Mouse (Mus musculus): ENCODE measurements at regions not wholly inside any gene's neighbourhood (a gene's known extent, or its start where the extent isn't known, plus 50 kb on each side); places are given as distances from the start of the nearest gene placed in this dataset.

DNA sequence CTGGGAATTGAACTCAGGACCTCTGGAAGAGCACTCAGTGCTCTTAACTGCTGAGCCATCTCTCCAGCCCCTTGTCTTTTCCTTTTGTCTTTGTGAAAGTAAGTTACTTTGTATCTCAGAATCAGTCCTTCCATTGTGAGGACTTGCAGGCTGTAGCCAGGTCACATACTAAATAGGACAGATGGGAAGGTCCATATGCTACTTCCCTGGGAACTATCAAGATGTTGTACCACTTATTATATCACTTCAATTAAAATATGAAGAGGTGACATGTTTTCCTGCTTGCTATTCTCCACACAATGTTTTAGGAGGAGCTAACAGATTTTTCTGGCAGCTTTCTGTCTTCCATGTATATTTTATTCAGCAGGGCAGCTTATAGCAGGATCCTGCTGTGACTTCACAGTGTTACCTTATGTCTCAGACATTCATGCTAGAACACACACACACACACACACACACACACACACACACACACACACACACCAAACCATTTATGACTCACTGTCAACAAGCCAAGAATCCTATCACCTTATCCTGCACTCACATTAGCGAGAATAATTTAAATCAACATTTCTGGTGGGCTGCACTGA, 179.6 kb upstream of the Fermt1 start:
- H3K4me2 ChIP-seq (ENCODE audit: low read length): no peak overlapping the region
- H3K9me3 ChIP-seq (ENCODE audit: control insufficient read depth, low read length): no peaks in the 10 kb centered on the region
- H3K4me3 ChIP-seq (ENCODE audit: low read length): no peak overlapping the region
- H3K27ac ChIP-seq (ENCODE audit: low read depth, low read length): no peak overlapping the region
- 83% methylated on average over 1 of the region's 1 CpGs for WGBS
- no peaks in the 10 kb centered on the region for H3K27me3 ChIP-seq (replicated peaks; ENCODE audit: control insufficient read depth, insufficient read depth, low read length)
- no peaks in the 10 kb centered on the region for H3K4me1 ChIP-seq (ENCODE audit: control insufficient read depth, insufficient read depth, low read depth, low read length)
- H3K36me3 ChIP-seq (ENCODE audit: control insufficient read depth, insufficient read depth, low read length): no peaks in the 10 kb centered on the region
- peak; percentile 50; the same call in 1 of the 2 replicates for ATAC-seq
- no peak overlapping the region for H3K9ac ChIP-seq (ENCODE audit: low read depth, low read length)

DNA sequence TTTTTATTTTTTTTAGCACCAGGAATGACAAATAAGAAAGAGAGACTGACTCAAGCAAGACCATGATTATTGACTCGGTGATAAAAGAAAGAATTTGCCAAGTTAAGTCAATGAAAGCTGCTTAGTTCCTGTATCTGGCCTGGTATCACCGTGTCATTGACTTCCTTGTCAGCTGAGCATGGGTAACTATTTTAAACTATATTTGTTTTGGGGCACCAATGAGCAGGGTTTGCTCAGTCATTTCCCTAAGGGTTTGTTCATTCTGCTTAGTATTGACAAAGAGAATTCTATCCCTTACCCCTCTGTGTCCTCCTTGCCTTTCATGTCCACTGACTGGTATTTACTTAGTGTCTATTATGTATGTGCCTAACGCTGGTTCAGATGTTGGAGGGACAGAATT, 189.2 kb upstream of the Fermt1 start:
- H3K9me3 ChIP-seq (ENCODE audit: control insufficient read depth, low read length): no peaks in the 10 kb centered on the region
- no peak overlapping the region for H3K4me3 ChIP-seq (ENCODE audit: low read length)
- H3K27ac ChIP-seq (ENCODE audit: low read depth, low read length): no peak overlapping the region
- H3K9ac ChIP-seq (ENCODE audit: low read depth, low read length): no peak overlapping the region
- ATAC-seq: no peak
- H3K36me3 ChIP-seq (ENCODE audit: control insufficient read depth, insufficient read depth, low read length): no peaks in the 10 kb centered on the region
- 75% methylated on average over 3 of the region's 3 CpGs for WGBS
- no peak overlapping the region for H3K4me2 ChIP-seq (ENCODE audit: low read length)
- no peaks in the 10 kb centered on the region for H3K27me3 ChIP-seq (replicated peaks; ENCODE audit: control insufficient read depth, insufficient read depth, low read length)
- no peaks in the 10 kb centered on the region for H3K4me1 ChIP-seq (ENCODE audit: control insufficient read depth, insufficient read depth, low read depth, low read length)

DNA sequence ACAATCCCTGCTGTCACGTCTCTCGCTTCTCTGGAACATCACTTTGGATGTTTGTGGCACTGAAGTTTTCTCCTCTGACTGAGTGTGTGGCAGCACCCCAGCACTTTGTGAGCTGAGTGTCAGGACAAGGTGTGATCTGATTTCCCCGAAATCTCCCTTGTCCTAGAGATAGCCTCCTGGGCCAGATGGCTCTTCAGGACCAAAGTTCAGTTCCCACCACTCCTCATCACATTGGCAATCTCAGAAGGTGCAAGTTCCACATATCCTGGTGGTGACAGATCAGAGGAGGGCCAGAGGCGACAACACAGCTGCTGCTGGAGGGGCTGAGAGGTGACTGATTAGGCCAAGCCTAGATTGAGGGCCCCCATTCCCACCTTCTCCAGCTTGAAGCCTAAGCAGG, 193.2 kb upstream of the Fermt1 start:
- Histone ChIP-seq H3K4me2 (ENCODE audit: low read length) (no peak overlapping the region), H3K4me1 (ENCODE audit: control insufficient read depth, insufficient read depth, low read depth, low read length) (no peaks in the 10 kb centered on the region), H3K36me3 (ENCODE audit: control insufficient read depth, insufficient read depth, low read length) (no peaks in the 10 kb centered on the region), H3K4me3 (ENCODE audit: low read length) (no peak overlapping the region), H3K9me3 (ENCODE audit: control insufficient read depth, low read length) (no peaks in the 10 kb centered on the region), H3K27me3 (replicated peaks; ENCODE audit: control insufficient read depth, insufficient read depth, low read length) (no peaks in the 10 kb centered on the region), H3K9ac (ENCODE audit: low read depth, low read length) (no peak overlapping the region), H3K27ac (ENCODE audit: low read depth, low read length) (no peak overlapping the region)
- 92% methylated on average over 4 of the region's 4 CpGs for WGBS
- no peak for ATAC-seq

DNA sequence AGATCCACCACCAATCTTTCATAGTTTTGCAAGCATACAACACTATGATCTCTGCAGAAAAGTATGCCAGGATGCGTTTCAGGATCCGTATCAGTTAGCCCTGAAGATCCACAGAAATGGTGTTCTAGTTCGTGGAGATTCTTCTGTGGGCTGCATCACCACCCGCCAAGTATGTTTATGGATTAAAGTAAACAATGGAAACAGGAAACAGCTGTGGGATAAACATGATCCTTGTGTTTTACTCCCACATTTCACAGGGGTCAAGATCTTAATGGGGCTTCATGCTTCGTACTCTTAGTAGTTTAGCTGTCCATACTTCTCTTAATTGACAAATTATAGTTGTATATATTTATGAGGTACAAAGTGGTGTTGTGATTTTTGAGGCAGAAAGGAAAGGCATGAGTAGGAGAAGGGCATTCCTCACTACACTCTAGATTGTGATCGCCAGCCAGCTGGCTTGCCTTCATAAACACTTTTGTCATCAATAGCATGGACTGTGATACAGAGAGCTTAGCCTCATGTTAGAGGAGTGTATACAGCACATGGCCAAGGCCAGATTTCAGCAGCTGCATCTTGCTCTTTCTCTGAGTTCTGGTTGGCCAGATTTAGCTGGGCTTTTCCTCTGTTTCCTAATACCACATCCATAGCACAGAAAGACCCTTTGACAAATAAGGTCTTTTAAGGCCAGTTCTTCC, 195.8 kb upstream of the Fermt1 start:
- Histone ChIP-seq H3K27me3 (replicated peaks; ENCODE audit: control insufficient read depth, insufficient read depth, low read length) (no peaks in the 10 kb centered on the region), H3K27ac (ENCODE audit: low read depth, low read length) (no peak overlapping the region), H3K4me3 (ENCODE audit: low read length) (no peak overlapping the region), H3K9me3 (ENCODE audit: control insufficient read depth, low read length) (no peaks in the 10 kb centered on the region), H3K4me1 (ENCODE audit: control insufficient read depth, insufficient read depth, low read depth, low read length) (no peaks in the 10 kb centered on the region), H3K4me2 (ENCODE audit: low read length) (no peak overlapping the region), H3K36me3 (ENCODE audit: control insufficient read depth, insufficient read depth, low read length) (no peaks in the 10 kb centered on the region), H3K9ac (ENCODE audit: low read depth, low read length) (no peak overlapping the region)
- no peak for ATAC-seq
- WGBS: 86% methylated on average over 6 of the region's 6 CpGs

GRCm38 (mm10) chr2:133152461-133152860, 206.8 kb upstream of the Fermt1 start:
- no peak overlapping the region for H3K4me3 ChIP-seq (ENCODE audit: low read length)
- no peak overlapping the region for H3K9ac ChIP-seq (ENCODE audit: low read depth, low read length)
- no peak overlapping the region for H3K4me2 ChIP-seq (ENCODE audit: low read length)
- H3K9me3 ChIP-seq (ENCODE audit: control insufficient read depth, low read length): no peaks in the 10 kb centered on the region
- no peaks in the 10 kb centered on the region for H3K27me3 ChIP-seq (replicated peaks; ENCODE audit: control insufficient read depth, insufficient read depth, low read length)
- no peak overlapping the region for H3K27ac ChIP-seq (ENCODE audit: low read depth, low read length)
- 93% methylated on average over 1 of the region's 1 CpGs for WGBS
- no peaks in the 10 kb centered on the region for H3K4me1 ChIP-seq (ENCODE audit: control insufficient read depth, insufficient read depth, low read depth, low read length)
- no peak for ATAC-seq
- H3K36me3 ChIP-seq (ENCODE audit: control insufficient read depth, insufficient read depth, low read length): no peaks in the 10 kb centered on the region

DNA sequence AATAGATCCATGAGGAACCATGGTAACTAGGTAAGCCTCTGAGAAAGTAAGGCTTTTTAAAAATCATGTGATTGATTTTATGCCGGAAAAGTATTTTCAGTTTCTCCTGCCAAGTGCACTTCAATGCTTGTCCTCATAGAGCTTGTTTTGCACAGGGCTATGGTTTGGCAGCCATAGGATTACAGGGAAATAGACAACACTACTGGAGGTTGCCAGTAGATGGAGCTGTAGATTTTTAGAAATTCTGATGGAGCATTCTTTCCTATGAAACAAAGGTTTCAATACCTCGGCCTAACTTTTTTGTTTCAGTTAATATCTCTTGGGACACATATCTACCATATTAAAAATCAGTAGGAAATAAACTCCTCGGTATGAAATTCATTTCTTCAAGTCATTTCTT, 210.8 kb upstream of the Fermt1 start:
- WGBS: 60% methylated on average over 3 of the region's 3 CpGs
- H3K4me1 ChIP-seq (ENCODE audit: control insufficient read depth, insufficient read depth, low read depth, low read length): no peaks in the 10 kb centered on the region
- no peaks in the 10 kb centered on the region for H3K27me3 ChIP-seq (replicated peaks; ENCODE audit: control insufficient read depth, insufficient read depth, low read length)
- no peak overlapping the region for H3K9ac ChIP-seq (ENCODE audit: low read depth, low read length)
- no peak overlapping the region for H3K4me3 ChIP-seq (ENCODE audit: low read length)
- H3K27ac ChIP-seq (ENCODE audit: low read depth, low read length): no peak overlapping the region
- no peak overlapping the region for H3K4me2 ChIP-seq (ENCODE audit: low read length)
- no peak for ATAC-seq
- H3K36me3 ChIP-seq (ENCODE audit: control insufficient read depth, insufficient read depth, low read length): no peaks in the 10 kb centered on the region
- no peaks in the 10 kb centered on the region for H3K9me3 ChIP-seq (ENCODE audit: control insufficient read depth, low read length)

GRCm38 (mm10) chr2:133158206-133158605, 212.5 kb upstream of the Fermt1 start:
- Histone ChIP-seq H3K36me3 (ENCODE audit: control insufficient read depth, insufficient read depth, low read length) (no peaks in the 10 kb centered on the region), H3K4me2 (ENCODE audit: low read length) (no peak overlapping the region), H3K27me3 (replicated peaks; ENCODE audit: control insufficient read depth, insufficient read depth, low read length) (no peaks in the 10 kb centered on the region), H3K9ac (ENCODE audit: low read depth, low read length) (no peak overlapping the region), H3K4me3 (ENCODE audit: low read length) (no peak overlapping the region), H3K27ac (ENCODE audit: low read depth, low read length) (no peak overlapping the region), H3K4me1 (ENCODE audit: control insufficient read depth, insufficient read depth, low read depth, low read length) (no peaks in the 10 kb centered on the region), H3K9me3 (ENCODE audit: control insufficient read depth, low read length) (no peaks in the 10 kb centered on the region)
- 43% methylated on average over 8 of the region's 8 CpGs for WGBS
- no peak for ATAC-seq

- WGBS: 45% methylated on average over 2 of the region's 2 CpGs
- H3K9ac ChIP-seq (ENCODE audit: low read depth, low read length): no peak overlapping the region
- H3K9me3 ChIP-seq (ENCODE audit: control insufficient read depth, low read length): no peaks in the 10 kb centered on the region
- ATAC-seq: no peak
- H3K27me3 ChIP-seq (replicated peaks; ENCODE audit: control insufficient read depth, insufficient read depth, low read length): no peaks in the 10 kb centered on the region
- no peak overlapping the region for H3K4me3 ChIP-seq (ENCODE audit: low read length)
- no peaks in the 10 kb centered on the region for H3K36me3 ChIP-seq (ENCODE audit: control insufficient read depth, insufficient read depth, low read length)
- H3K4me1 ChIP-seq (ENCODE audit: control insufficient read depth, insufficient read depth, low read depth, low read length): no peaks in the 10 kb centered on the region
- H3K27ac ChIP-seq (ENCODE audit: low read depth, low read length): no peak overlapping the region
- no peak overlapping the region for H3K4me2 ChIP-seq (ENCODE audit: low read length)
These were observed 213.7 kb upstream of the Fermt1 start for GRCm38 (mm10) chr2:133159398-133159797.

- no peaks in the 10 kb centered on the region for H3K27me3 ChIP-seq (replicated peaks; ENCODE audit: control insufficient read depth, insufficient read depth, low read length)
- no peak for ATAC-seq
- 88% methylated on average over 3 of the region's 3 CpGs for WGBS
These were observed 230.7 kb upstream of the Fermt1 start for GRCm38 (mm10) chr2:133176411-133176810.

More at GRCm38 (mm10) chr2:133176411-133176810, 230.7 kb upstream of the Fermt1 start:
- H3K27ac ChIP-seq (ENCODE audit: low read depth, low read length): no peak overlapping the region
- no peaks in the 10 kb centered on the region for H3K4me1 ChIP-seq (ENCODE audit: control insufficient read depth, insufficient read depth, low read depth, low read length)
- no peak overlapping the region for H3K4me3 ChIP-seq (ENCODE audit: low read length)
- H3K9me3 ChIP-seq (ENCODE audit: control insufficient read depth, low read length): no peaks in the 10 kb centered on the region
- H3K4me2 ChIP-seq (ENCODE audit: low read length): no peak overlapping the region
- no peak overlapping the region for H3K9ac ChIP-seq (ENCODE audit: low read depth, low read length)
- no peaks in the 10 kb centered on the region for H3K36me3 ChIP-seq (ENCODE audit: control insufficient read depth, insufficient read depth, low read length)
